Mouse (Mus musculus): ENCODE data around the gene Pbdc1. TPM values are rescaled to one million over a fixed set of nuclear protein-coding genes. Genes with fewer than 3 reads are reported as not detected.

Gene Pbdc1
- polyA plus RNA-seq, 1 experiment from 2014 or later: 45.0 TPM

Other genes starting within 250 kb of the Pbdc1 start
- gene Magee2, start 222.5 kb upstream of the Pbdc1 start, polyA plus RNA-seq (2014; fragmentation: Nextera tagmentation; extraction: Ambion mirVana): 2.2 and 2.5 TPM in 2 replicates
- 7.9 and 10.7 TPM in 2 replicates for gene Magee1, start 40.6 kb downstream of the Pbdc1 start, polyA plus RNA-seq (2014; fragmentation: Nextera tagmentation; extraction: Ambion mirVana)

Data from heart, embryonic 11.5 days (tissue).